Mouse (Mus musculus): Measurements from ENCODE around the gene Cybrd1. TPM values are rescaled to one million over a fixed set of nuclear protein-coding genes. Genes with fewer than 3 reads are reported as not detected.

Gene Cybrd1
- 1.4 and 1.5 TPM in 2 replicates for polyA plus RNA-seq (2015; fragmentation: Nextera tagmentation; extraction: Ambion mirVana)

GRCm38 (mm10) chr2:71117797-71118708 lies at the start of gene Cybrd1:
Gene Cybrd1 (plus strand): TSS chr2:71117923.
- H3K9ac ChIP-seq (ENCODE audit: low read length) = peak within 1 kb of the TSS; percentile 67
- H3K27ac ChIP-seq (ENCODE audit: low read length) = no peak within 1 kb of the TSS
- peaks cover 19% of the 10 kb centered on the region for H3K27me3 ChIP-seq (ENCODE audit: control insufficient read depth, insufficient read depth, low read length)
- peaks cover 16% of the 10 kb centered on the region for H3K4me1 ChIP-seq (ENCODE audit: control insufficient read depth, insufficient read depth, low read length)
- H3K4me2 ChIP-seq (ENCODE audit: low read depth, low read length) = peak within 1 kb of the TSS; percentile 87
- WGBS = 2% methylated on average over 60 of the region's 60 CpGs
- H3K36me3 ChIP-seq (ENCODE audit: control insufficient read depth, insufficient read depth) = no peaks in the 10 kb centered on the region
- peak within 1 kb of the TSS; percentile 57 for H3K4me3 ChIP-seq (ENCODE audit: low read length)
- peaks cover 4% of the 10 kb centered on the region; the same call in 1 of the 2 replicates for H3K9me3 ChIP-seq (replicated peaks; ENCODE audit: control insufficient read depth, low read length)
- ATAC-seq (replicated peaks; ENCODE audit: extremely low read depth, insufficient read depth, low FRiP score) = peak; percentile 58; the same call in 1 of the 2 replicates

GRCm38 (mm10) chr2:71071601-71072000 lies 46.1 kb upstream of the Cybrd1 start:
- no peaks in the 10 kb centered on the region for H3K27me3 ChIP-seq (ENCODE audit: control insufficient read depth, insufficient read depth, low read length)
- no peak overlapping the region for H3K27ac ChIP-seq (ENCODE audit: low read length)
- H3K9me3 ChIP-seq (replicated peaks; ENCODE audit: control insufficient read depth, low read length) = no peaks in the 10 kb centered on the region
- no peak for ATAC-seq (replicated peaks; ENCODE audit: extremely low read depth, insufficient read depth, low FRiP score)
- H3K36me3 ChIP-seq (ENCODE audit: control insufficient read depth, insufficient read depth) = peaks cover 2% of the 10 kb centered on the region; the same call in 1 of the 2 replicates
- H3K4me3 ChIP-seq (ENCODE audit: low read length) = no peak overlapping the region
- H3K4me2 ChIP-seq (ENCODE audit: low read depth, low read length) = no peak overlapping the region
- no peak overlapping the region for H3K9ac ChIP-seq (ENCODE audit: low read length)
- H3K4me1 ChIP-seq (ENCODE audit: control insufficient read depth, insufficient read depth, low read length) = no peaks in the 10 kb centered on the region
- WGBS = 95% methylated on average over 4 of the region's 4 CpGs

GRCm38 (mm10) chr2:71073330-71073729 lies 44.4 kb upstream of the Cybrd1 start:
- no peak overlapping the region for H3K27ac ChIP-seq (ENCODE audit: low read length)
- no peaks in the 10 kb centered on the region for H3K27me3 ChIP-seq (ENCODE audit: control insufficient read depth, insufficient read depth, low read length)
- no peak overlapping the region for H3K4me2 ChIP-seq (ENCODE audit: low read depth, low read length)
- no peaks in the 10 kb centered on the region for H3K9me3 ChIP-seq (replicated peaks; ENCODE audit: control insufficient read depth, low read length)
- no peaks in the 10 kb centered on the region for H3K4me1 ChIP-seq (ENCODE audit: control insufficient read depth, insufficient read depth, low read length)
- H3K9ac ChIP-seq (ENCODE audit: low read length) = no peak overlapping the region
- 85% methylated on average over 3 of the region's 3 CpGs for WGBS
- H3K4me3 ChIP-seq (ENCODE audit: low read length) = no peak overlapping the region
- no peak for ATAC-seq (replicated peaks; ENCODE audit: extremely low read depth, insufficient read depth, low FRiP score)
- peaks cover 2% of the 10 kb centered on the region; the same call in 1 of the 2 replicates for H3K36me3 ChIP-seq (ENCODE audit: control insufficient read depth, insufficient read depth)

- ATAC-seq (replicated peaks; ENCODE audit: extremely low read depth, insufficient read depth, low FRiP score) = no peak
- H3K36me3 ChIP-seq (ENCODE audit: control insufficient read depth, insufficient read depth) = peaks cover 2% of the 10 kb centered on the region; the same call in 1 of the 2 replicates
- H3K4me1 ChIP-seq (ENCODE audit: control insufficient read depth, insufficient read depth, low read length) = no peaks in the 10 kb centered on the region
- H3K4me3 ChIP-seq (ENCODE audit: low read length) = no peak overlapping the region
- no peaks in the 10 kb centered on the region for H3K9me3 ChIP-seq (replicated peaks; ENCODE audit: control insufficient read depth, low read length)
- WGBS = 61% methylated on average over 3 of the region's 3 CpGs
- no peak overlapping the region for H3K9ac ChIP-seq (ENCODE audit: low read length)
- no peak overlapping the region for H3K27ac ChIP-seq (ENCODE audit: low read length)
- H3K27me3 ChIP-seq (ENCODE audit: control insufficient read depth, insufficient read depth, low read length) = no peaks in the 10 kb centered on the region
- H3K4me2 ChIP-seq (ENCODE audit: low read depth, low read length) = no peak overlapping the region
Measured at GRCm38 (mm10) chr2:71073828-71074227, 43.9 kb upstream of the Cybrd1 start.

GRCm38 (mm10) chr2:71082416-71082815 lies 35.3 kb upstream of the Cybrd1 start:
- Histone ChIP-seq H3K9ac (ENCODE audit: low read length) (no peak overlapping the region), H3K4me1 (ENCODE audit: control insufficient read depth, insufficient read depth, low read length) (no peaks in the 10 kb centered on the region), H3K9me3 (replicated peaks; ENCODE audit: control insufficient read depth, low read length) (no peaks in the 10 kb centered on the region), H3K27ac (ENCODE audit: low read length) (no peak overlapping the region), H3K4me2 (ENCODE audit: low read depth, low read length) (no peak overlapping the region), H3K36me3 (ENCODE audit: control insufficient read depth, insufficient read depth) (peaks cover 13% of the 10 kb centered on the region), H3K4me3 (ENCODE audit: low read length) (no peak overlapping the region), H3K27me3 (ENCODE audit: control insufficient read depth, insufficient read depth, low read length) (no peaks in the 10 kb centered on the region)
- 89% methylated on average over 7 of the region's 7 CpGs for WGBS
- no peak for ATAC-seq (replicated peaks; ENCODE audit: extremely low read depth, insufficient read depth, low FRiP score)

- no peak for ATAC-seq (replicated peaks; ENCODE audit: extremely low read depth, insufficient read depth, low FRiP score)
- Histone ChIP-seq H3K4me1 (ENCODE audit: control insufficient read depth, insufficient read depth, low read length) (no peaks in the 10 kb centered on the region), H3K27ac (ENCODE audit: low read length) (no peak overlapping the region), H3K27me3 (ENCODE audit: control insufficient read depth, insufficient read depth, low read length) (no peaks in the 10 kb centered on the region), H3K9me3 (replicated peaks; ENCODE audit: control insufficient read depth, low read length) (no peaks in the 10 kb centered on the region), H3K4me2 (ENCODE audit: low read depth, low read length) (no peak overlapping the region), H3K4me3 (ENCODE audit: low read length) (no peak overlapping the region), H3K9ac (ENCODE audit: low read length) (no peak overlapping the region), H3K36me3 (ENCODE audit: control insufficient read depth, insufficient read depth) (peaks cover 19% of the 10 kb centered on the region)
- WGBS = 94% methylated on average over 6 of the region's 6 CpGs
Measured at GRCm38 (mm10) chr2:71083454-71084193, 34.1 kb upstream of the Cybrd1 start.

GRCm38 (mm10) chr2:71089766-71090165 lies 28.0 kb upstream of the Cybrd1 start:
- 61% methylated on average over 3 of the region's 3 CpGs for WGBS
- Histone ChIP-seq H3K27me3 (ENCODE audit: control insufficient read depth, insufficient read depth, low read length) (no peaks in the 10 kb centered on the region), H3K27ac (ENCODE audit: low read length) (no peak overlapping the region), H3K4me3 (ENCODE audit: low read length) (no peak overlapping the region), H3K4me2 (ENCODE audit: low read depth, low read length) (no peak overlapping the region), H3K9me3 (replicated peaks; ENCODE audit: control insufficient read depth, low read length) (no peaks in the 10 kb centered on the region), H3K9ac (ENCODE audit: low read length) (no peak overlapping the region), H3K4me1 (ENCODE audit: control insufficient read depth, insufficient read depth, low read length) (no peaks in the 10 kb centered on the region), H3K36me3 (ENCODE audit: control insufficient read depth, insufficient read depth) (peaks cover 25% of the 10 kb centered on the region)
- ATAC-seq (replicated peaks; ENCODE audit: extremely low read depth, insufficient read depth, low FRiP score) = no peak

- Histone ChIP-seq H3K4me2 (ENCODE audit: low read depth, low read length) (no peak overlapping the region), H3K9ac (ENCODE audit: low read length) (no peak overlapping the region), H3K4me3 (ENCODE audit: low read length) (no peak overlapping the region), H3K27me3 (ENCODE audit: control insufficient read depth, insufficient read depth, low read length) (no peaks in the 10 kb centered on the region), H3K4me1 (ENCODE audit: control insufficient read depth, insufficient read depth, low read length) (no peaks in the 10 kb centered on the region), H3K9me3 (replicated peaks; ENCODE audit: control insufficient read depth, low read length) (no peaks in the 10 kb centered on the region), H3K36me3 (ENCODE audit: control insufficient read depth, insufficient read depth) (peaks cover 25% of the 10 kb centered on the region), H3K27ac (ENCODE audit: low read length) (no peak overlapping the region)
- WGBS = 79% methylated on average over 4 of the region's 4 CpGs
- no peak for ATAC-seq (replicated peaks; ENCODE audit: extremely low read depth, insufficient read depth, low FRiP score)
Measured at GRCm38 (mm10) chr2:71090660-71091445, 26.9 kb upstream of the Cybrd1 start.
